Mouse (Mus musculus): ENCODE results near the gene Ctnna3. TPM values are rescaled to one million over a fixed set of nuclear protein-coding genes. Genes with fewer than 3 reads are reported as not detected.
"Not testable (repeated sequence)": the region's sequence is repeated elsewhere in the genome, so short reads cannot be mapped to it uniquely, and the experiment has no call there.

The Ctnna3 gene
- polyA plus RNA-seq, 1 experiment from 2014 or later = 0.16 TPM

GRCm38 (mm10) chr10:64940975-64941374 is 1511.1 kb downstream of the Ctnna3 start:
- no peak for DNase-seq (ENCODE audit: extremely low spot score, low spot score)
- Histone ChIP-seq H3K4me3 (no peak overlapping the region), H3K27ac (no peak overlapping the region), H3K36me3 (replicated peaks) (no peaks in the 10 kb centered on the region), H3K27me3 (ENCODE audit: poor library complexity, severe bottlenecking) (no peaks in the 10 kb centered on the region), H3K4me1 (no peaks in the 10 kb centered on the region), H3K9me3 (no peaks in the 10 kb centered on the region)
- 92% methylated on average over 7 of the region's 7 CpGs for WGBS

- no peaks in the 10 kb centered on the region for H3K27me3 ChIP-seq (ENCODE audit: poor library complexity, severe bottlenecking)
Observed at GRCm38 (mm10) chr10:64958391-64958790, 1528.5 kb downstream of the Ctnna3 start.

GRCm38 (mm10) chr10:64992871-64993270 is 1563.0 kb downstream of the Ctnna3 start:
- no peaks in the 10 kb centered on the region for H3K4me1 ChIP-seq
- H3K27ac ChIP-seq = no peak overlapping the region
- no peaks in the 10 kb centered on the region for H3K27me3 ChIP-seq (ENCODE audit: poor library complexity, severe bottlenecking)
- no peaks in the 10 kb centered on the region for H3K36me3 ChIP-seq (replicated peaks)
- 43% methylated on average over 3 of the region's 3 CpGs for WGBS
- no peaks in the 10 kb centered on the region for H3K9me3 ChIP-seq
- H3K4me3 ChIP-seq = no peak overlapping the region
- no peak for DNase-seq (ENCODE audit: extremely low spot score, low spot score)

More at GRCm38 (mm10) chr10:64958391-64958790, 1528.5 kb downstream of the Ctnna3 start:
- no peak for DNase-seq (ENCODE audit: extremely low spot score, low spot score)
- Histone ChIP-seq H3K36me3 (replicated peaks) (no peaks in the 10 kb centered on the region), H3K4me1 (no peaks in the 10 kb centered on the region), H3K4me3 (no peak overlapping the region), H3K9me3 (no peaks in the 10 kb centered on the region), H3K27ac (no peak overlapping the region)

- H3K27ac ChIP-seq = no peak overlapping the region
- H3K4me3 ChIP-seq = no peak overlapping the region
- no peaks in the 10 kb centered on the region for H3K27me3 ChIP-seq (ENCODE audit: poor library complexity, severe bottlenecking)
- H3K9me3 ChIP-seq = no peaks in the 10 kb centered on the region
- H3K36me3 ChIP-seq (replicated peaks) = no peaks in the 10 kb centered on the region
- no peak for DNase-seq (ENCODE audit: extremely low spot score, low spot score)
- H3K4me1 ChIP-seq = no peaks in the 10 kb centered on the region
Observed at GRCm38 (mm10) chr10:65013525-65013924, 1583.6 kb downstream of the Ctnna3 start.

GRCm38 (mm10) chr10:65022667-65023066 is 1592.8 kb downstream of the Ctnna3 start:
- Histone ChIP-seq H3K27me3 (ENCODE audit: poor library complexity, severe bottlenecking) (no peaks in the 10 kb centered on the region), H3K9me3 (no peaks in the 10 kb centered on the region), H3K27ac (no peak overlapping the region), H3K36me3 (replicated peaks) (no peaks in the 10 kb centered on the region), H3K4me3 (no peak overlapping the region), H3K4me1 (no peaks in the 10 kb centered on the region)
- WGBS = 92% methylated on average over 2 of the region's 2 CpGs
- no peak for DNase-seq (ENCODE audit: extremely low spot score, low spot score)

GRCm38 (mm10) chr10:65033516-65033915 is 1603.6 kb downstream of the Ctnna3 start:
- not testable (repeated sequence) for DNase-seq (ENCODE audit: extremely low spot score, low spot score); H3K27ac ChIP-seq; H3K36me3 ChIP-seq (replicated peaks); H3K4me1 ChIP-seq; H3K27me3 ChIP-seq (ENCODE audit: poor library complexity, severe bottlenecking); H3K4me3 ChIP-seq
- 65% methylated on average over 1 of the region's 1 CpGs for WGBS
- peaks cover 15% of the 10 kb centered on the region for H3K9me3 ChIP-seq

Other genes starting within 250 kb of the Ctnna3 start
- gene Mypn, start 226.1 kb upstream of the Ctnna3 start, polyA plus RNA-seq (2016; fragmentation: Nextera tagmentation; extraction: Ambion mirVana) = 0.05 and 0.11 TPM in 2 replicates
- gene Herc4, start 186.3 kb upstream of the Ctnna3 start, polyA plus RNA-seq (2016; fragmentation: Nextera tagmentation; extraction: Ambion mirVana) = 50.0 and 54.0 TPM in 2 replicates
- 5.4 and 6.8 TPM in 2 replicates for gene Sirt1, start 48.4 kb upstream of the Ctnna3 start, polyA plus RNA-seq (2016; fragmentation: Nextera tagmentation; extraction: Ambion mirVana)
- gene Dnajc12, start 47.7 kb upstream of the Ctnna3 start, polyA plus RNA-seq (2016; fragmentation: Nextera tagmentation; extraction: Ambion mirVana) = 9.6 and 9.9 TPM in 2 replicates
- gene Gm7075, start 8.3 kb upstream of the Ctnna3 start, polyA plus RNA-seq (2016; fragmentation: Nextera tagmentation; extraction: Ambion mirVana) = not detected in 2 replicates